Mouse (Mus musculus) hindbrain, embryonic 11.5 days (tissue): ENCODE data around the gene Zfp867. TPM values are rescaled to one million over a fixed set of nuclear protein-coding genes. Genes with fewer than 3 reads are reported as not detected.

ENCODE experiments used
- ATAC-seq: fragments of 200-750 bp; cut with Nextera tagmentation; 2 replicates; pipeline ENCODE4 v1.8.0; 2017; ENCODE audit warnings: mild to moderate bottlenecking, moderate TSS enrichment, moderate library complexity; ENCODE audit not compliant: low FRiP score
- DNase-seq: peaks from one replicate; pipeline ENCODE4 v3.0.0-alpha.2; 2015; ENCODE audit warnings: low spot score
- H3K27ac ChIP-seq: fragments of 300-500 bp; sonication (generic); 2 replicates; pipeline ENCODE4 v1.5.1; 2014; ENCODE audit warnings: mild to moderate bottlenecking, low read depth, low read length
- H3K27me3 ChIP-seq: fragments of 300-500 bp; sonication (generic); 2 replicates; pipeline ENCODE4 v1.6.1; 2014; ENCODE audit warnings: mild to moderate bottlenecking, low read length, moderate library complexity, mixed read lengths; ENCODE audit not compliant: control insufficient read depth, insufficient read depth
- H3K36me3 ChIP-seq: fragments of 300-500 bp; sonication (generic); 2 replicates; pipeline ENCODE4 v1.6.1; 2014; ENCODE audit warnings: mild to moderate bottlenecking, low read length, moderate library complexity, mixed read lengths; ENCODE audit not compliant: control insufficient read depth, insufficient read depth
- H3K4me1 ChIP-seq: fragments of 300-500 bp; sonication (generic); replicated peaks from 2 replicates; pipeline ENCODE4 v1.6.1; 2014; ENCODE audit warnings: low read length, mixed read lengths; ENCODE audit not compliant: control insufficient read depth, insufficient read depth
- H3K4me2 ChIP-seq: fragments of 300-500 bp; sonication (generic); replicated peaks from 2 replicates; pipeline ENCODE4 v1.6.1; 2014; ENCODE audit warnings: mild to moderate bottlenecking, low read depth, low read length
- H3K4me3 ChIP-seq: fragments of 300-500 bp; sonication (generic); 2 replicates; pipeline ENCODE4 v1.5.1; 2014; ENCODE audit warnings: low read depth, low read length
- H3K9ac ChIP-seq: fragments of 300-500 bp; sonication (generic); 2 replicates; pipeline ENCODE4 v1.6.1; 2014; ENCODE audit warnings: low read depth, low read length
- H3K9me3 ChIP-seq: fragments of 300-500 bp; sonication (generic); 2 replicates; pipeline ENCODE4 v1.6.1; 2016; ENCODE audit warnings: low read length; ENCODE audit not compliant: control insufficient read depth
- WGBS: fragments of 180-500 bp; shearing (Covaris S2); extraction: QIAGEN DNeasy Blood & Tissue Kit; methylation state at CpG from one replicate; pipeline ENCODE4 v1.1.7; 2014; 5-methylcytosine and 5-hydroxymethylcytosine counted together
- polyA plus RNA-seq: library from polyadenylated mRNA; unstranded; fragments of >200 nt; fragmentation: Nextera tagmentation; extraction: Ambion mirVana; gene quantifications from 2 replicates; pipeline ENCODE4 v1.2.1, GENCODE M21; 2014

Gene Zfp867
- polyA plus RNA-seq: 12.0 and 13.3 TPM in 2 replicates

GRCm38 (mm10) chr11:59472326-59472677 lies at the start of gene Zfp867:
Zfp867 (minus strand) TSS chr11:59472474.
- Histone ChIP-seq H3K9ac (peak within 1 kb of the TSS; percentile 90), H3K36me3 (no peaks in the 10 kb centered on the region), H3K4me3 (peak within 1 kb of the TSS; percentile 84), H3K9me3 (no peaks in the 10 kb centered on the region), H3K4me2 (peak within 1 kb of the TSS; percentile 86), H3K27me3 (no peaks in the 10 kb centered on the region), H3K27ac (peak within 1 kb of the TSS; percentile 47), H3K4me1 (peaks cover 3% of the 10 kb centered on the region)
- 0% methylated on average over 19 of the region's 19 CpGs for WGBS
- peak; percentile 94 for DNase-seq
- peak; percentile 85 for ATAC-seq

GRCm38 (mm10) chr11:59519741-59520495 lies 47.6 kb upstream of the Zfp867 start:
- Histone ChIP-seq H3K4me1 (no peaks in the 10 kb centered on the region), H3K27me3 (no peaks in the 10 kb centered on the region), H3K9me3 (no peaks in the 10 kb centered on the region), H3K4me2 (no peak overlapping the region), H3K36me3 (no peaks in the 10 kb centered on the region), H3K27ac (no peak overlapping the region), H3K4me3 (no peak overlapping the region), H3K9ac (no peak overlapping the region)
- 83% methylated on average over 6 of the region's 6 CpGs for WGBS
- DNase-seq (no peak), ATAC-seq (no peak)

- DNase-seq: no peak
- Histone ChIP-seq H3K27ac (no peak overlapping the region), H3K9me3 (no peaks in the 10 kb centered on the region), H3K4me1 (no peaks in the 10 kb centered on the region), H3K9ac (no peak overlapping the region), H3K4me3 (no peak overlapping the region), H3K36me3 (no peaks in the 10 kb centered on the region), H3K4me2 (no peak overlapping the region), H3K27me3 (no peaks in the 10 kb centered on the region)
- ATAC-seq: no peak
- WGBS: 70% methylated on average over 10 of the region's 10 CpGs
Observed at GRCm38 (mm10) chr11:59518226-59518625, 46.0 kb upstream of the Zfp867 start.

GRCm38 (mm10) chr11:59517441-59517840 lies 45.2 kb upstream of the Zfp867 start:
- 83% methylated on average over 1 of the region's 1 CpGs for WGBS
- H3K36me3 ChIP-seq: no peaks in the 10 kb centered on the region
- H3K4me1 ChIP-seq: no peaks in the 10 kb centered on the region
- no peak overlapping the region for H3K4me3 ChIP-seq
- ATAC-seq (no peak), DNase-seq (no peak)
- H3K27ac ChIP-seq: no peak overlapping the region
- no peaks in the 10 kb centered on the region for H3K9me3 ChIP-seq
- no peak overlapping the region for H3K4me2 ChIP-seq
- no peaks in the 10 kb centered on the region for H3K27me3 ChIP-seq
- no peak overlapping the region for H3K9ac ChIP-seq

GRCm38 (mm10) chr11:59514789-59515188 lies 42.5 kb upstream of the Zfp867 start:
- H3K4me2 ChIP-seq: no peak overlapping the region
- WGBS: 70% methylated on average over 3 of the region's 3 CpGs
- no peak overlapping the region for H3K4me3 ChIP-seq
- H3K4me1 ChIP-seq: no peaks in the 10 kb centered on the region
- ATAC-seq (no peak), DNase-seq (no peak)
- H3K9me3 ChIP-seq: no peaks in the 10 kb centered on the region
- H3K27ac ChIP-seq: no peak overlapping the region
- H3K9ac ChIP-seq: no peak overlapping the region
- no peaks in the 10 kb centered on the region for H3K36me3 ChIP-seq
- H3K27me3 ChIP-seq: no peaks in the 10 kb centered on the region

- H3K9ac ChIP-seq: no peak overlapping the region
- no peaks in the 10 kb centered on the region for H3K4me1 ChIP-seq
- WGBS: 77% methylated on average over 6 of the region's 6 CpGs
- no peaks in the 10 kb centered on the region for H3K9me3 ChIP-seq
- no peak overlapping the region for H3K4me2 ChIP-seq
- no peak overlapping the region for H3K27ac ChIP-seq
- ATAC-seq (no peak), DNase-seq (no peak)
- no peaks in the 10 kb centered on the region for H3K27me3 ChIP-seq
- no peaks in the 10 kb centered on the region for H3K36me3 ChIP-seq
- no peak overlapping the region for H3K4me3 ChIP-seq
Observed at GRCm38 (mm10) chr11:59514381-59514780, 42.1 kb upstream of the Zfp867 start.

- H3K4me2 ChIP-seq: no peak overlapping the region
- no peak overlapping the region for H3K27ac ChIP-seq
- ATAC-seq (no peak), DNase-seq (no peak)
- WGBS: 80% methylated on average over 3 of the region's 3 CpGs
- no peaks in the 10 kb centered on the region for H3K9me3 ChIP-seq
- H3K4me3 ChIP-seq: no peak overlapping the region
- no peaks in the 10 kb centered on the region for H3K36me3 ChIP-seq
- no peaks in the 10 kb centered on the region for H3K4me1 ChIP-seq
- H3K9ac ChIP-seq: no peak overlapping the region
- no peaks in the 10 kb centered on the region for H3K27me3 ChIP-seq
Observed at GRCm38 (mm10) chr11:59513556-59513955, 41.3 kb upstream of the Zfp867 start.

- Histone ChIP-seq H3K4me3 (no peak overlapping the region), H3K4me1 (peaks cover under 1% of the 10 kb centered on the region; the same call in 1 of the 2 replicates), H3K36me3 (no peaks in the 10 kb centered on the region), H3K4me2 (no peak overlapping the region), H3K27ac (no peak overlapping the region), H3K27me3 (no peaks in the 10 kb centered on the region), H3K9ac (no peak overlapping the region), H3K9me3 (no peaks in the 10 kb centered on the region)
- ATAC-seq (no peak), DNase-seq (no peak)
- WGBS: 91% methylated on average over 10 of the region's 10 CpGs
Observed at GRCm38 (mm10) chr11:59512733-59513132, 40.5 kb upstream of the Zfp867 start.

GRCm38 (mm10) chr11:59511558-59511957 lies 39.3 kb upstream of the Zfp867 start:
- WGBS: 57% methylated on average over 1 of the region's 1 CpGs
- ATAC-seq (no peak), DNase-seq (no peak)
- Histone ChIP-seq H3K4me3 (no peak overlapping the region), H3K9me3 (no peaks in the 10 kb centered on the region), H3K9ac (no peak overlapping the region), H3K27ac (no peak overlapping the region), H3K27me3 (no peaks in the 10 kb centered on the region), H3K36me3 (no peaks in the 10 kb centered on the region), H3K4me1 (peaks cover 6% of the 10 kb centered on the region), H3K4me2 (no peak overlapping the region)
